Mouse (Mus musculus) embryonic fibroblast, embryonic 13.5 days (primary cell): ENCODE measurements around the gene Fgd5.

Experiments used
- CTCF ChIP-seq: IDR thresholded peaks from 2 replicates; pipeline ENCODE4 v1.5.1; 2011; ENCODE audit warnings: mild to moderate bottlenecking, control low read depth, low read length, moderate library complexity, borderline replicate concordance; ENCODE audit not compliant: insufficient read depth
- POLR2A ChIP-seq: IDR thresholded peaks from 2 replicates; pipeline ENCODE4 v1.6.1; 2011; ENCODE audit warnings: low read depth, mild to moderate bottlenecking, control low read depth, low read length, moderate library complexity

GRCm38 (mm10) chr6:92124547-92124946, 145.9 kb downstream of the Fgd5 start:
- no peak for TF ChIP-seq CTCF
- TF ChIP-seq POLR2A = no peak
